Mouse (Mus musculus) MEL (cell line): ENCODE data around the gene Cdca5.

Experiments
- BHLHE40 ChIP-seq: IDR thresholded peaks from 2 replicates; pipeline ENCODE4 v1.6.1; 2012; ENCODE audit warnings: low read depth, mild to moderate bottlenecking, inconsistent platforms, low read length, improper control_type of control experiment, borderline replicate concordance
- CHD2 ChIP-seq: IDR thresholded peaks from 2 replicates; pipeline ENCODE4 v1.6.1; 2011; ENCODE audit warnings: low read length, improper control_type of control experiment
- CTCF ChIP-seq, 3 experiments: IDR thresholded peaks in 2 of 3; conservative IDR thresholded peaks in 1 of 3; 2 replicates each; pipeline ENCODE4 v1.5.1; 2011 to 2012; ENCODE audit warnings: low read length in 3 of 3, low read depth in 2 of 3, mild to moderate bottlenecking in 2 of 3, improper control_type of control experiment in 1 of 3, inconsistent platforms in 1 of 3, mixed read lengths in 1 of 3, moderate library complexity in 1 of 3; ENCODE audit not compliant: control insufficient read depth in 1 of 3, insufficient read depth in 1 of 3, poor library complexity in 1 of 3, severe bottlenecking in 1 of 3
- EP300 ChIP-seq, 2 experiments: IDR thresholded peaks; 2 replicates each; pipeline ENCODE4 v1.6.1; 2011; ENCODE audit warnings: improper control_type of control experiment in 2 of 2, low read length in 2 of 2, low read depth in 1 of 2, mild to moderate bottlenecking in 1 of 2
- GATA1 ChIP-seq: IDR thresholded peaks from 2 replicates; pipeline ENCODE4 v1.6.1; 2011; ENCODE audit warnings: low read depth, low read length, improper control_type of control experiment
- HCFC1 ChIP-seq: IDR thresholded peaks from 2 replicates; pipeline ENCODE4 v1.6.1; 2012; ENCODE audit warnings: low read depth, mild to moderate bottlenecking, inconsistent platforms, low read length, improper control_type of control experiment, moderate library complexity
- MAZ ChIP-seq: IDR thresholded peaks from 2 replicates; pipeline ENCODE4 v1.6.1; 2012; ENCODE audit warnings: low read depth, mild to moderate bottlenecking, inconsistent platforms, low read length, improper control_type of control experiment
- NRF1 ChIP-seq: IDR thresholded peaks from 2 replicates; pipeline ENCODE4 v1.6.1; 2014; ENCODE audit warnings: low read depth, mild to moderate bottlenecking, inconsistent platforms, low read length, improper control_type of control experiment, moderate library complexity; ENCODE audit not compliant: poor library complexity, insufficient read depth, severe bottlenecking
- POLR2A ChIP-seq, 2 experiments: IDR thresholded peaks; 2 replicates each; pipeline ENCODE4 v1.6.1; 2011 to 2012; ENCODE audit warnings: low read length in 2 of 2, mild to moderate bottlenecking in 2 of 2, control low read depth in 1 of 2, improper control_type of control experiment in 1 of 2, low read depth in 1 of 2, moderate library complexity in 1 of 2; ENCODE audit not compliant: control insufficient read depth in 1 of 2, insufficient read depth in 1 of 2, poor library complexity in 1 of 2
- SMC3 ChIP-seq: IDR thresholded peaks from 2 replicates; pipeline ENCODE4 v1.6.1; 2011; ENCODE audit warnings: low read depth, low read length, improper control_type of control experiment
- TCF12 ChIP-seq: IDR thresholded peaks from 2 replicates; pipeline ENCODE4 v1.6.1; 2014; ENCODE audit warnings: low read depth, mild to moderate bottlenecking, inconsistent platforms, low read length, improper control_type of control experiment, moderate library complexity
- UBTF ChIP-seq: IDR thresholded peaks from 2 replicates; pipeline ENCODE4 v1.6.1; 2012; ENCODE audit warnings: low read depth, mild to moderate bottlenecking, inconsistent platforms, low read length, improper control_type of control experiment, moderate library complexity, borderline replicate concordance; ENCODE audit not compliant: insufficient read depth
- USF1 ChIP-seq: IDR thresholded peaks from 2 replicates; pipeline ENCODE4 v1.6.1; 2014; ENCODE audit warnings: low read depth, mild to moderate bottlenecking, inconsistent platforms, low read length, improper control_type of control experiment, moderate library complexity
- ZMIZ1 ChIP-seq: IDR thresholded peaks from 2 replicates; pipeline ENCODE4 v1.6.1; 2012; ENCODE audit warnings: low read depth, mild to moderate bottlenecking, inconsistent platforms, low read length, improper control_type of control experiment, moderate library complexity

- TF ChIP-seq ZMIZ1 = no peak
- no peak for TF ChIP-seq POLR2A (IDR thresholded peaks at IDR 0.05; ENCODE audit: control insufficient read depth in 1 of 2, insufficient read depth in 1 of 2, low read depth in 1 of 2, low read length in 2 of 2, poor library complexity in 1 of 2)
- TF ChIP-seq BHLHE40 = no peak
- TF ChIP-seq SMC3 = peak; percentile 85
- no peak for TF ChIP-seq CHD2
- TF ChIP-seq CTCF (IDR thresholded peaks at IDR 0.05 in 2 of 3, conservative IDR thresholded peaks at IDR 0.05 in 1 of 3; ENCODE audit: control insufficient read depth in 1 of 3, insufficient read depth in 1 of 3, low read depth in 2 of 3, low read length in 3 of 3, poor library complexity in 1 of 3, severe bottlenecking in 1 of 3) = peak; percentile 59 to 95 (median 77)
- no peak for TF ChIP-seq NRF1
- TF ChIP-seq HCFC1 = 0 out of 2 replicates have a peak, but pooled peaks have one; percentile 26
- TF ChIP-seq UBTF = no peak
- no peak for TF ChIP-seq EP300 (IDR thresholded peaks at IDR 0.05; ENCODE audit: low read depth in 1 of 2, low read length in 2 of 2)
- 0 out of 2 replicates have a peak, but pooled peaks have one; percentile 9 for TF ChIP-seq GATA1
- TF ChIP-seq USF1 = no peak
- no peak for TF ChIP-seq TCF12
- no peak for TF ChIP-seq MAZ
Observed at GRCm38 (mm10) chr19:6126289-6126688, 41.5 kb downstream of the Cdca5 start.
